Mouse (Mus musculus): ENCODE results near the gene Eif2s2. TPM values are rescaled to one million over a fixed set of nuclear protein-coding genes. Genes with fewer than 3 reads are reported as not detected.

Eif2s2 gene
- 116 and 126 TPM in 2 replicates for total RNA-seq (2012; rRNA removed)
- 256 and 269 TPM in 2 replicates for total RNA-seq (2014; rRNA removed)
- 219 and 276 TPM in 2 replicates for polyA plus RNA-seq (2012; ENCODE audit: insufficient read length, low read depth)

- H3K79me2 ChIP-seq (replicated peaks; ENCODE audit: control insufficient read depth, extremely low read depth, insufficient read depth, poor library complexity, severe bottlenecking): peaks cover 43% of the 10 kb centered on the region
- peak within 1 kb of the TSS; percentile 97 for H3K9ac ChIP-seq (ENCODE audit: insufficient read depth, low read depth)
- H3K27ac ChIP-seq (ENCODE audit: insufficient read depth, low read depth): peak within 1 kb of the TSS; percentile 78
- DNase-seq (ENCODE audit: extremely low read depth): peak; percentile 98
- peak within 1 kb of the TSS; percentile 80 for H3K4me2 ChIP-seq (ENCODE audit: insufficient read depth, low read depth, poor library complexity, severe bottlenecking)
- H3K4me1 ChIP-seq (ENCODE audit: control insufficient read depth in 1 of 2, insufficient read depth in 2 of 2): peaks cover 0 to 28% of the 10 kb centered on the region in 2 experiments; a peak in 2 of 4 replicates
- dilution Hi-C loops (cut with MboI; ENCODE audit: extremely low pct_ligation_motif_present, extremely low pct_unique_long_range_greater_than_20kb, low sequenced_read_pairs): no loop called here
- peak within 1 kb of the TSS; percentile 64 to 98 (median 94) for H3K4me3 ChIP-seq (replicated peaks in 1 of 3; ENCODE audit: low read depth in 2 of 3, low read length in 2 of 3, poor library complexity in 1 of 3)
- peaks cover 3% of the 10 kb centered on the region for H3K27me3 ChIP-seq (replicated peaks)
- in situ Hi-C loops (cut with MboI; ENCODE audit: low pct_ligation_motif_present, low pct_unique_long_range_greater_than_20kb, low sequenced_read_pairs): no loop called here
- H3K36me3 ChIP-seq (replicated peaks in 1 of 2; ENCODE audit: control insufficient read depth in 1 of 2, insufficient read depth in 1 of 2, low read length in 1 of 2): peaks cover 6 to 26% of the 10 kb centered on the region in 2 experiments
- H3K9me3 ChIP-seq (replicated peaks; ENCODE audit: low read length): no peaks in the 10 kb centered on the region
- TF ChIP-seq RAD21 (IDR thresholded peaks at IDR 0.05; ENCODE audit: low read depth, low read length): no peak
- peak; percentile 73 for TF ChIP-seq MXI1 (IDR thresholded peaks at IDR 0.05; ENCODE audit: low read depth, low read length)
- peak; percentile 66 for TF ChIP-seq IRF4 (IDR thresholded peaks at IDR 0.05; ENCODE audit: low read depth, low read length)
- TF ChIP-seq ZMIZ1 (IDR thresholded peaks at IDR 0.05; ENCODE audit: low read depth, low read length): peak; percentile 37; the same call in 1 of the 2 replicates
- TF ChIP-seq SMC3 (IDR thresholded peaks at IDR 0.05; ENCODE audit: low read depth, low read length): no peak
- TF ChIP-seq NRF1 (IDR thresholded peaks at IDR 0.05; ENCODE audit: low read depth, low read length): peak; percentile 88
- peak; percentile 50; the same call in 1 of the 2 replicates for TF ChIP-seq MYC (IDR thresholded peaks at IDR 0.05; ENCODE audit: low read depth, low read length)
- no peak for TF ChIP-seq ZKSCAN1 (IDR thresholded peaks at IDR 0.05; ENCODE audit: borderline replicate concordance, low read depth, low read length)
- no peak for TF ChIP-seq JUND (conservative IDR thresholded peaks at IDR 0.05; ENCODE audit: low read depth, low read length)
- TF ChIP-seq HCFC1 (IDR thresholded peaks at IDR 0.05; ENCODE audit: low read depth, low read length): peak; percentile 96
- TF ChIP-seq MAFK (IDR thresholded peaks at IDR 0.05; ENCODE audit: insufficient replicate concordance, low read length): no peak
- no peak for TF ChIP-seq USF1 (IDR thresholded peaks at IDR 0.05; ENCODE audit: low read depth, low read length)
- no peak for TF ChIP-seq PAX5 (IDR thresholded peaks at IDR 0.05; ENCODE audit: low read length)
- no peak for TF ChIP-seq CTCF (conservative IDR thresholded peaks at IDR 0.05 in 1 of 2, IDR thresholded peaks at IDR 0.05 in 1 of 2; ENCODE audit: low read depth in 2 of 2, low read length in 2 of 2)
- TF ChIP-seq TCF12 (IDR thresholded peaks at IDR 0.05; ENCODE audit: low read depth, low read length): peak; percentile 83
- TF ChIP-seq ELF1 (IDR thresholded peaks at IDR 0.05; ENCODE audit: low read depth, low read length): peak; percentile 65
- peak; percentile 78 for TF ChIP-seq POLR2A (IDR thresholded peaks at IDR 0.05; ENCODE audit: low read depth, low read length)
- no peak; the same call in 1 of the 2 replicates for TF ChIP-seq UBTF (IDR thresholded peaks at IDR 0.05; ENCODE audit: low read depth, low read length)
- TF ChIP-seq MEF2A (IDR thresholded peaks at IDR 0.05; ENCODE audit: borderline replicate concordance, low read depth, low read length): no peak
- peak; percentile 93; the same call in 1 of the 2 replicates for TF ChIP-seq E2F4 (IDR thresholded peaks at IDR 0.05; ENCODE audit: insufficient replicate concordance, low read depth, low read length)
- TF ChIP-seq GABPA (IDR thresholded peaks at IDR 0.05; ENCODE audit: insufficient replicate concordance, low read depth, low read length): peak; percentile 71; the same call in 1 of the 2 replicates
- TF ChIP-seq CHD1 (IDR thresholded peaks at IDR 0.05; ENCODE audit: low read depth, low read length): 0 out of 2 replicates have a peak, but pooled peaks have one; percentile 33
- no peak for TF ChIP-seq JUN (IDR thresholded peaks at IDR 0.05; ENCODE audit: insufficient read depth, low read depth, low read length)
- no peak for TF ChIP-seq ZNF384 (IDR thresholded peaks at IDR 0.05; ENCODE audit: low read depth, low read length)
- TF ChIP-seq BHLHE40 (IDR thresholded peaks at IDR 0.05; ENCODE audit: low read depth, low read length): peak; percentile 28; the same call in 1 of the 2 replicates
- TF ChIP-seq MAZ (IDR thresholded peaks at IDR 0.05; ENCODE audit: low read depth, low read length): 0 out of 2 replicates have a peak, but pooled peaks have one; percentile 17
- peak; percentile 29 for TF ChIP-seq MAX (IDR thresholded peaks at IDR 0.05; ENCODE audit: low read length)
- peak; percentile 91 for TF ChIP-seq NELFE (IDR thresholded peaks at IDR 0.05; ENCODE audit: low read depth, low read length)
- no peak for TF ChIP-seq EP300 (IDR thresholded peaks at IDR 0.05; ENCODE audit: low read length)
- TF ChIP-seq POLR2AphosphoS2 (IDR thresholded peaks at IDR 0.05; ENCODE audit: low read depth, low read length): peak; percentile 75; the same call in 1 of the 2 replicates
- no peak for TF ChIP-seq ETS1 (conservative IDR thresholded peaks at IDR 0.05; ENCODE audit: low read depth, low read length)
- peak; percentile 85; the same call in 1 of the 2 replicates for TF ChIP-seq SIN3A (IDR thresholded peaks at IDR 0.05; ENCODE audit: low read length)
- TF ChIP-seq USF2 (conservative IDR thresholded peaks at IDR 0.05; ENCODE audit: low read depth, low read length): no peak
- 0 out of 2 replicates have a peak, but pooled peaks have one; percentile 65 for TF ChIP-seq TBP (conservative IDR thresholded peaks at IDR 0.05; ENCODE audit: low read depth, low read length)
- peak; percentile 79 for TF ChIP-seq CHD2 (IDR thresholded peaks at IDR 0.05; ENCODE audit: low read length)
- TF ChIP-seq RCOR1 (conservative IDR thresholded peaks at IDR 0.05; ENCODE audit: low read depth, low read length): no peak
- TF ChIP-seq KAT2A (IDR thresholded peaks at IDR 0.05; ENCODE audit: insufficient replicate concordance, low read length): peak; percentile 98
Measured at GRCm38 (mm10) chr2:154892201-154893044, at the start of gene Eif2s2. Gene Eif2s2, minus strand, starts transcription at chr2:154892935.
